Mouse (Mus musculus) testis, postnatal 14 days (tissue): Measurements from ENCODE around the gene Ptbp3.
"Not testable (repeated sequence)": the region's sequence is repeated elsewhere in the genome, so short reads cannot be mapped to it uniquely, and the experiment has no call there.

Experiments
- DNase-seq: peaks from one replicate; pipeline ENCODE4 v3.0.0; 2021; ENCODE audit warnings: low spot score

Ptbp3 gene

DNA sequence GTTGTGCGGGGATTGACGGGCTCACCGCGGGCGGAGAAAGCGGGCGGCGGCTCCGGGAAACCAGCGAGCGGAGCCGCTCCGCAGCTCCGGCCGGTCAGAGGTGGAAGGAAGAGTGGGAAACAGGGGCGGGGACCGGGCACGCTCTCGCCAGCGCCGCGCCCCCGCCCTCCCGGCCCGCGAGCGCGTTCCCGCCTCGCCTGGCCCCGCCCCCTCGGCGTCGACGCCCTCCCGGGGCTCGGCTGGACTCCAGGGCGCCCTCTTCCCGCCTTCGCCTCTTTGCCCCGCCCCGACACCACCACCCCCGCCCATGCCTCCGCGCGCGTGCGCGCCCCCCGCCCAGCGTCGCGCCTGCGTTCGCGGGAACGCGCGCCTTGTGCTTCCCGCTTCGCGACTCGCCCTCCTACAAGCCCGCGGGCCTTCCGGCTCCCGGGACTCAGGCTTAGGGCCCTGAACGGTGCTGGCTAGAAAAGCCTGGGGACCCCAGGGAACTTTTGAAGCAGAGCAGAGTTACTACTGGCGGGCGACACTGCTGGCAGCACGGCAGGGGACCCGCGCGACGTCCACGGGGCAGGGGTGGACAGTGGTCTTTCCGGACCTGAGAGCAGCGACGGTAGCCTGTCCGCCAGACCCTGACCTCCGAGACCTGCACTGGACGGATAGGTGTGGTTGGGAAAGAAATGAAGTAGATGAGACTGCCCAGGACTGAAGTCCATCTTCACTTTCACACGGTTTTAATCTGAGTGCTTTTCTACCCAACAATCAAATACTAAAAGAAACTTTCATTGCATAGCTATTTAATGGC, at the start of gene Ptbp3:
Ptbp3 (minus strand) TSS at position 190 of the 802 bp plus-strand sequence.
- peak; percentile 94 for DNase-seq

DNA sequence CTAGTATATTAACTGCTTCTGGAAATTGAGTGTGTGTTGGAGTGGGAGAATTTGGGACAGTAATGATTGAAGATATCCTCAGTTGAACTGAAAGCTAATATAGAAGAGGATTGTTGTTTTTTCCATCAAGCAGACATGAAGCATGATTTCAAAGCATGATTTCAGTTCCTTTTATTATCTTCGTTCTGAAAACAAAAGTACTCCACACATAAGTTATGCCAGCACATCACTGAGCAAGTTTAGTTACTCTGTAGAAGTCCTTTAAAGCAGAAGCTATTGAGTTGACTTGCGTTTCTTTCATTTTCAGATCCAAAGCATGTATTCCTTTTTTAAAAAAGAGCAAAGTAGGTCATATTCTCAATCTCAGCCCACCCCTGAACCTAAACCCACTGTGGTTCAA, 47.4 kb upstream of the Ptbp3 start:
- no peak for DNase-seq

- no peak for DNase-seq
These were observed 45.5 kb upstream of the Ptbp3 start for GRCm38 (mm10) chr4:59594614-59595013.

GRCm38 (mm10) chr4:59587872-59588226, 38.7 kb upstream of the Ptbp3 start:
- DNase-seq, result no peak

DNA sequence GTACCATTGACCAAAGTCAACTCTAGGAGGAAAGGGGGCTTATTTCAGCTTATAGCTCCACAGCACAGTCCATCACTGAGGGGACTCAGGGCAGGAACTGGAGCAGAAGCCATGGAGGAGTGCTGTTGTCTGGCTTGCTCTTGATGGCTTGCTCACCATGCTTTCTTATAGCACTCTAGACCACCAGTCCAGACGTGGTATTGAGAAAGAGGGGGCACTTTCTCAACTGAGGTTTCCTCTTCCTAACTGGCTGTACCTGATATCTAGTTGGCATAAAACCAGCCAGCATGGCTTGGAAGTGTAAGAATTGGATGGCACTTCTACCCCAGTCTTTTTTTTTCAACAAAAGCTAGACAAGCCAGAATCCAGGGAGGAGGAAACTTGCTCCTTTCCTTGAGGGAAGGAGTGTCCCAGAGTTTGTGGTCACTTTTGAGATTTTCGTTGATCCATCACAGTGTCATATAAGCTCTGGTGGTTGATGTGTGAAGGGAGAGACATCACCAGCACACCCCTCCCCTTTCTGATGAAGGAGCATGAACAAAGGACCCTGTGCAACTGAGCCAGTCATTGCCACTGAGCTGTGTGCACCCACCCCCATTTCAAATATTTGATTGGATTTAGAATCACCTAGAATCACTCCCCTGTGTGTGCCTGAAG, 38.2 kb upstream of the Ptbp3 start:
- DNase-seq, result no peak

DNA sequence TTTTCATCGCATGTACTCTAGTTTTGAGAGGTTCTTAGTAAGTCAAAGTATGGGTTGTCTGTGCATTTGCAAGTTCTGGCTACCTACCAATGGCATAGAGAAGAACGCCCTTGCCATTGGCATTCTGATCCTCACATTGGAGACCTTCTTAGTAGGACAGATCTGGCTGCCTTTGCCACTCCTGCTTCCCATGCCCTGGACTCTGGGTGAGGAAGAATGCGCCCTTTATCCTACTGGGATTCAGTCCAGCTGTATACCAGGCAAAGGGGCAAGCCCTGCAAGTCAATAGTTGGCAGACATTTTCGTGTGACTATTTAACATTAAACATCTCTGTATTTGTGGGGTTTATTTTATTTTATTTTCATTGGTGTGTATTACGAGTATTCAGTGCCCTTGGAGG, 35.9 kb upstream of the Ptbp3 start:
- no peak for DNase-seq

- no peak for DNase-seq
These were observed 33.0 kb upstream of the Ptbp3 start for GRCm38 (mm10) chr4:59582186-59582585.

GRCm38 (mm10) chr4:59581314-59582185, 32.4 kb upstream of the Ptbp3 start, which contains the start of gene Hsdl2:
Gene Hsdl2 (plus strand): TSS chr4:59581563.
- peak; percentile 97 for DNase-seq

GRCm38 (mm10) chr4:59580495-59581281, 31.5 kb upstream of the Ptbp3 start:
- DNase-seq, result peak; percentile 26

DNA sequence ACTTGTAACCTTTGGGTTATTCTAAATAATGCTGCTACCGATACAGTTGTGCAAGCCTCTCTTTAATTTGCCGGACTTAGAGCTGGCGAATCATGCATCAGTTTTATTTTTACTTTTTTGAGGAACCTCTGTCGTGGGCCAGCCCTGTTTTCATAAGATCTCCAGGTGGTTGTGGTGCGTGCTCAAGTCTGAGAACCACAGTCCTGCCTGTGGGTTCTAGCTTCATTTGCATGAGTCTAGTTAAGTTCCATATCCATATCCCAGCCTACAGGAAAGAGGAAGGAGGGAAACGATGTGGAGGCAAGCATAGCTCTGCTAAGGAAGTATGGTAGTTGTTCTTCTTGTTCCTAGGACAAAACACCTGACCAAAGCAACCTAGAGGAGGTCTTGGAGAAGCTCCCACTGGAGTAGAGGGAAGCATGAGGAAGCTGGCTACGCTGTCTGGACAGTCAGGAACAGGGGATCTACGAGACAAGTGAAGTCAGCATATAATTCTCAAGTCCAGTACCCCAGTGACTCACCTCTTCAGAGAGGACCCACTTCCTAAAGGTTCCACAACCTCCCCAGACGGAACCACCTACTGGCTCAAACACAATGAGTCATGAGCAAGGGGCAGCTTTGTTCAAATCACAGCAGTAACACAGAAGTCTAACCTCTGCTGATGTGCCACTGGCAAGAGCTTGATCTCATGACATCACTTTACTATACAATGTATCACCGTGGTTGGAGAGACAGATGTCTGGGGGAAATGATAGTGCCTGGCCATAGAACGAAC, 26.2 kb upstream of the Ptbp3 start:
- no peak for DNase-seq

DNA sequence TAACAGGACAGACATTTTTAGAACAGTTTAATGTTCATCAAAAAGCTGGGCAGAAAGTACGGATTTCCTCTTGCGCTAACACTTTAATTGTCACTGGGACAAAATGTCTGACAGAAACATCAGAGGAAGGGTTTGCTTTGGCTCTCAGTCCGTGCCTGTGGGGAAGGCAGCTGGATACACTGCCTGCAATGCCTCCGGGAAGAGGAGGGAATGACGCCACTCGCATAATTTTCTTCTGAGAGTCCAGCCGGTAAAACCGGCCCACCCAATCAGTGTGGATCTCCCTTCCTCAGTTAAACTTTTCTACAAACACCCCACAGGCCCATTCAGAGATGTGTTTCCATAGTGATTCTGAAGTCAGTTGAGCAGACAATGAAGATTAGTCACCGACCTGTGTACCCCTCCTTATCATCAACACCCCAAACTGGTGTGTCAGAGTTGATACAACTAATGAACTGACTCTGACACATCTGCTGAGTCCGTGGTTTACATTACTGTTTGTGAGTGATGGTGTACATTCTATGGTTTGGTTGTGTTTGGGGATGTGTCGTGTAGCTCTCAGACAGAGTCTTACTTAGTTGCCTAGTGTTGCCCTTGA, 23.5 kb upstream of the Ptbp3 start:
- no peak for DNase-seq

GRCm38 (mm10) chr4:59570519-59570918, 21.4 kb upstream of the Ptbp3 start:
- DNase-seq, result not testable (repeated sequence)

DNA sequence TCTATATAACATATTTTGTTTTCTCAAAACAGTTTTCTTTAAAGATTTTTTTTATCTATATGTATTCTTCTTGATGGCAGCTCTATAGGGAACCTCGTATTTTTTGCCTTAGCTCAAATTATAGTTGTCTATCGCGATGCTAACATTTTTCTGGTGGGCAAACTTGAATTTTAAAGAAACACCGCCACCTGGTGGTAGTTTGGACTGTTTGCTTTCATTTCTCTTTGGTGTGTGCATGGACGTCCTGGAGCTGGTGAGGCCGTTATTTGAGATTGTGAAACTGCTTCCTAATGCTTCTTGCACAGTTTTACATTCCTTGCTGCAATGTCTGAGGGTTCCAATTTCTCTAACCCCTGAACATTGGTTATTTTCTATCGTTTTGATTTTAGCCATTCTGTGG, 20.4 kb upstream of the Ptbp3 start:
- peak; percentile 38 for DNase-seq

- no peak for DNase-seq
These were observed 18.6 kb upstream of the Ptbp3 start for GRCm38 (mm10) chr4:59567576-59568260.

DNA sequence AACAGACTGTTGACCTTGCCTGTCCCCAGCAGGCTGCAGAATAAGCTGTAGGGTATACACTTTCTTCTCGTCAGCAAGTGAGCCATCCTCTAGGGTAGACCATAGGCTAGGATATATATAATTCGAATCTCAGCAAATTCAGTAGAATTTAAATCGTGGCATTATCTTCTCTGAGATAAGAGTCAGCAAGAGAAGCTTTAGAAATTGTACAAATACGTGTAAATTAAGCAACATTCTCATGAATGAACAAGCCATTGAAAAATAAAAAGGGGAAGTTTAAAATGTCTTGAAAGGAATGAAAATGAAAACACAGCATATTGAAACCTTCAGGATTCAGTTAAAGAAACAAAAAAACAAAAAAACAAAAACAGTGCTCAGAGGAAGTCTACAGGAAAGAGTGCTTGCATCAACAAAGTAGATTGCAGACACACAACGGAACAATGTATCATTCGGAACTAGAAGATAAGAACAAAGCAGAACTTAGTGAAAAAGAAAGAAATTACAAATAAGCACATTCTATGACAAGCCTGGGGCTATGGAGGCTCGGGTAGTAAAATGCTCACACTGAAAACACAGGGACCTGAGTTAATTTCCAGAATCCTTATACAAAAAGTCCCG, 16.5 kb upstream of the Ptbp3 start:
- DNase-seq, result no peak

- no peak for DNase-seq
These were observed 15.0 kb upstream of the Ptbp3 start for GRCm38 (mm10) chr4:59564128-59564527.

DNA sequence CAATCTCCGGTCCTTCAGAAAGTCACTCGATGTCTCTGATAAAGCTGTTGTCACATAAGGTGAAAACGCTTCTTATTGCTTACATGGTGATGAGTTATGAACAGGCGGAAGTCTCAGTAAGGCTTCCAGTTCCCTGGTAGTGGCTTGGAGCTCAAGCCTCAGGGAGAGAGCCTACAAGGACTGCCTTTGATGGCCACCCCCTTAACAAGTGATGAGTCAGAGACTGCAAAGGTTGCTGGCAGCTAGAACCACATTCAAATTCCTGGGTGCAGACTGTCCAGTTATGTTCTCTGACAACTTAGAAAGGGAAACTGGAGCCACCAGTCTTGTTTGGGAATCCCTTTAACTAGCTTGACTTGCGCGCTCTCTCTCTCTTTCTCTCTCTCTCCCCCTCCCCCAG, 11.0 kb upstream of the Ptbp3 start:
- no peak for DNase-seq

DNA sequence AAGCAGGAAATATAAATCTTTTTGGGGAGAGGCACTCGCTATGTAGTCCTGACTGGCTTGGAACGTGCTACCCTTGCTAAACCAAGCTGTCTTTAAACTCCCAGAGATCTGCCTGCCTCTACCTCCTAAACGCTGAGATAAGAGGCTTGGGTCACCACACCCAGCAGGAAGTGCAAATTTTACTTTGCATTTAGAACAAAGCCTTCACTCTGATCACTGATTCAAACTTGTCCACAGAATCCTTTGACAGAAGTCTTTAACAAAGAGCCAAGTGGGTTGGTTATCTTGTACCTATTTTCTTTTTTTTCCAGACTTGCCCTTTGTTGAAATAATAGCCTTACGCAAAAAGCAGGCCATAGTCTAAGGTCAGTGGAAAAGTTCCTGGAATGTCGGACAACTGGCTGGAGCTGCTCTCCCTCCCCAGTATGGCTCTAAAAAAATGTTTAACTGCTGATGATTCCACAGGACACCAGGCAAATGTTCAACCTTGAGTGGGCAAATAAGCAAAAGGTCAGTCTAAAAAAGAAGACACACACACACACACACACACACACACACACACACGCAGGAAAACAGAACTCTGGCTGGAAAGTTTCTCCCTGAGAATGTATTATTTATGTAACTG, 9.0 kb upstream of the Ptbp3 start:
- DNase-seq, result no peak

GRCm38 (mm10) chr4:59557343-59557742, 8.2 kb upstream of the Ptbp3 start:
- not testable (repeated sequence) for DNase-seq
